Mouse (Mus musculus): ENCODE measurements around the gene Riox2.

GRCm38 (mm10) chr16:59451813-59452212 is 19.8 kb upstream of the Riox2 start:
- TF ChIP-seq POLR2A (IDR thresholded peaks at IDR 0.05; ENCODE audit: low read depth, low read length) (no peak), CTCF (conservative IDR thresholded peaks at IDR 0.05; ENCODE audit: insufficient read depth, insufficient read length, low read depth, low read length) (no peak)

All from kidney, adult 2 months (tissue).